Mouse (Mus musculus): ENCODE data around the gene Cflar. TPM values are rescaled to one million over a fixed set of nuclear protein-coding genes. Genes with fewer than 3 reads are reported as not detected.

Gene Cflar
- polyA plus RNA-seq, 1 experiment: 41.1 TPM

GRCm38 (mm10) chr1:58712076-58713061 is 1.1 kb downstream of the Cflar start:
- DNase-seq (ENCODE audit: low spot score): no peak

GRCm38 (mm10) chr1:58713081-58713892 is 2.0 kb downstream of the Cflar start:
- DNase-seq (ENCODE audit: low spot score): peak; percentile 51

- no peak for DNase-seq (ENCODE audit: low spot score)
Measured at GRCm38 (mm10) chr1:58713893-58714231, 2.6 kb downstream of the Cflar start.

- DNase-seq (ENCODE audit: low spot score): no peak
Measured at GRCm38 (mm10) chr1:58714361-58714760, 3.1 kb downstream of the Cflar start.

GRCm38 (mm10) chr1:58715536-58715935 is 4.2 kb downstream of the Cflar start:
- DNase-seq (ENCODE audit: low spot score): no peak

- no peak for DNase-seq (ENCODE audit: low spot score)
Measured at GRCm38 (mm10) chr1:58716162-58716882, 5.0 kb downstream of the Cflar start.

- DNase-seq (ENCODE audit: low spot score): no peak
Measured at GRCm38 (mm10) chr1:58716883-58717220, 5.5 kb downstream of the Cflar start.

- DNase-seq (ENCODE audit: low spot score): no peak
Measured at GRCm38 (mm10) chr1:58717589-58718270, 6.4 kb downstream of the Cflar start.

GRCm38 (mm10) chr1:58719356-58719945 is 8.1 kb downstream of the Cflar start:
- no peak for DNase-seq (ENCODE audit: low spot score)

- DNase-seq (ENCODE audit: low spot score): no peak
Measured at GRCm38 (mm10) chr1:58720090-58720489, 8.8 kb downstream of the Cflar start.

GRCm38 (mm10) chr1:58720988-58721387 is 9.7 kb downstream of the Cflar start:
- DNase-seq (ENCODE audit: low spot score): no peak

- no peak for DNase-seq (ENCODE audit: low spot score)
Measured at GRCm38 (mm10) chr1:58722115-58722938, 11.0 kb downstream of the Cflar start.

- DNase-seq (ENCODE audit: low spot score): no peak
Measured at GRCm38 (mm10) chr1:58723062-58723808, 11.9 kb downstream of the Cflar start.

GRCm38 (mm10) chr1:58723809-58724405 is 12.6 kb downstream of the Cflar start:
- DNase-seq (ENCODE audit: low spot score): no peak

- DNase-seq (ENCODE audit: low spot score): no peak
Measured at GRCm38 (mm10) chr1:58724533-58724932, 13.2 kb downstream of the Cflar start.

GRCm38 (mm10) chr1:58725095-58725494 is 13.8 kb downstream of the Cflar start:
- no peak for DNase-seq (ENCODE audit: low spot score)

- no peak for DNase-seq (ENCODE audit: low spot score)
Measured at GRCm38 (mm10) chr1:58725767-58726166, 14.5 kb downstream of the Cflar start.

GRCm38 (mm10) chr1:58727019-58727746 is 15.9 kb downstream of the Cflar start:
- no peak for DNase-seq (ENCODE audit: low spot score)
